Mouse (Mus musculus) mature B cell (primary cell): ENCODE measurements around the gene Cul7.

Experiments used
- in situ Hi-C: fragments of 300-500 bp; cut with MboI; formaldehyde crosslinking; loops from 2 replicates; pipeline ENCODE4 v1.14.3; 2019

The Cul7 gene

DNA sequence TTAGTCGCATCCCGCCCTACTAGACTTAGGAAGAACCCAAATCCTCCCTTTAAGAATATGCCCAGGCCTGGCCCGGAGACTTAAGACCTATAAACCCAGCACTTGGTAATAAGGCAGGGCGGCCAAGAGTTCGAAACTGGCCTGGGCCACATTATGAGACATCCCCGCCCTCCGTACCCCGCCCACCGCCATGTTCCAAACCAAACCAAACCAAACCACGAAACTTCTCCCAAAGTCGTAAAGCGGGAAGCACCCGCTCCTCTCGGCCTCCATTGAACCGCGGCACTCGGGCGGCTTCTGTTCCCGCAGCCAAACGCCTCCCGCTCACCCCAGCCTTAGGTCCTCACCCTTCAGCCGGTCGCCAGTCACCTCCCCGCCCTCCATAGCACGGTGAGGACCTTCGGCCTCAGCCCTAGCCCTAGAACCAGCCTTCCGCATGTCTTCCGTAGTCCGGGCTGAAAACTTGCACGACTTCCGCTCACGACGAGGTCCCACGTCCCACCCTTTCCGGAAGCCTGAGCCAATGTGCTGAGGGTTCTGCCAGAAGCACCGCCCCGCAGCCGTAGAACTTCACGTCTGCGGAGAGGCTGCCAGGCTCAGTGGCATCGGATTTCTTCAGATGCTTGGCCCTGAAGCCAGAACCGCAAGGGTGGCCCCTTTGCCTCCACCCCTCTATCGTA lies 23.9 kb downstream of the Cul7 start, which contains the start of gene Rrp36:
TSS of gene Rrp36 (minus strand) at position 503 of the 680 bp plus-strand sequence.
- in situ Hi-C loops: no loop called here

DNA sequence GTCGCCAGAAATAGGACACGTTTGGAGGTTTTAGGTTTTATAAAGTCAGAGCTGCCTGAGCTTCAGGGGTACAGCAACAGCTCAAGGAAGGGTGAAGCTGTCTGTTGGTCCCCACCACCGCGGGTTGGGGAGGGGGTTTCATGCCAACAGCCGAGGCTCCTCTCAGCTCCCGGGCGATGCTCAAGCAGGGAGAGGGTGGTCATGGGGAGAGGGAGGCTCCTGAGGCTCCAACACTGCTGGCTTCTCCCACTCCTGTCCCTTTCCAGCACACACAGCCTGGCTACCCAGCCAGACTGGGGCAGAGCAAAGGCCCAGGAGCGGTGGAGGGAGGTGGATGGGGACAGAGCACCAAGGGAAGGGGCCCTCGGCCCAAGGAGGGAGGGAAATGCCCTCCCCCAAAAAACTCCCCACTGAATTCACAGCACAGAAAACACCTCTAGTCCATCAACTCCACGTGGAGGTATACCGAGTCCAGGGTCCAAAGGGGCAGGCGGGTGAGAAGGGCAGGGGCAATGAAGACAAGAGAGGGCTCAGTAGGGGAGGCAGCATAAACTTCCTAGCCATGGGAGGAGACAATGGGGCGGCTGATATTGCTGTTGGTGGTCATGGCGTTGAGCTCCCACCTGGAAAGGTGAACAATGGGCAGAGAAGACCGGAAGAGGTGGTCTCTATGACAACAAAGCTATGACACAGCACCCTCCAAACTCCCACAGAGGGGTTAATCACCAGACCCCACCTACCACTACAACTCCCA lies 24.6 kb downstream of the Cul7 start:
- in situ Hi-C loops: no loop called here

DNA sequence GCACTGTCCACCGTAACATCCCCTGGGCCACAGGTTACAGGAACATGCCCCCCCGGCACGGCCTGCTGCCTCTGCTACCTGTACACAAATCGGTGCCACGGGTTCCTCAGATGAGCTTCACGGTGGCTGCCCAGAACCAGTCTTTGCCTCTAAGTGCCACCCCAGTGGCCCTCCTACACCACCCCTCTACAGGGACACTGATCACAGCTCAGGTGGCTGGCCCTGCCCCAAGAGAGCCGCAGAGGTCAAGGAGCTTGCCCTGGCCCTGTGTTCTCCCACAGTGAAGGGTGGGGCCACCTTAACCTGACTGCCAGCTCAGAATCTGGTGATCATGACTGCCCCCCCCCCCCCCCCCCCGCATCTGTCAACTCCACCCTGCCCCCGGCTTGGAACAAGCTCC lies 28.3 kb downstream of the Cul7 start, which contains the start of gene Mea1:
TSS of gene Mea1 (plus strand) at position 378 of the 400 bp plus-strand sequence.
- in situ Hi-C loops: no loop called here

DNA sequence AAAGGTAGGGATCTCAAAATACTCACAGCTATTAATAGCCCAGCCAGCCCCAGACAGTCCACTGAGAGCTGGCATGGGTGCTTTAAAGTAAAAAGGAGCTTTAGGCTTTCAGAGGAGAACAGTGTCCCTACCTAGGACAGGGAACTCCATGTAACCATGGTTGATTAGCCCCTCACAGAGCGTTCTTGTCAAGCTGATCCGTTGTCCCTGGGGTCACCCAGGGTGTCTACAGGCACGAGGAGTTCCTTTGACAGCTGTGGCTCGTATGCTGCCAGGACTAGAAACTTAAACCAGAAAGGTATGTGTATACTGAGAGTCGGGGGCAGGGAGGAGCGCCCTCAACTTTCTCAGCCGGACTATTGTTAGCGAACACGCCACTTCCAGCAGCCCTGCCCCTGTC lies 28.8 kb downstream of the Cul7 start:
- in situ Hi-C loops: no loop called here

DNA sequence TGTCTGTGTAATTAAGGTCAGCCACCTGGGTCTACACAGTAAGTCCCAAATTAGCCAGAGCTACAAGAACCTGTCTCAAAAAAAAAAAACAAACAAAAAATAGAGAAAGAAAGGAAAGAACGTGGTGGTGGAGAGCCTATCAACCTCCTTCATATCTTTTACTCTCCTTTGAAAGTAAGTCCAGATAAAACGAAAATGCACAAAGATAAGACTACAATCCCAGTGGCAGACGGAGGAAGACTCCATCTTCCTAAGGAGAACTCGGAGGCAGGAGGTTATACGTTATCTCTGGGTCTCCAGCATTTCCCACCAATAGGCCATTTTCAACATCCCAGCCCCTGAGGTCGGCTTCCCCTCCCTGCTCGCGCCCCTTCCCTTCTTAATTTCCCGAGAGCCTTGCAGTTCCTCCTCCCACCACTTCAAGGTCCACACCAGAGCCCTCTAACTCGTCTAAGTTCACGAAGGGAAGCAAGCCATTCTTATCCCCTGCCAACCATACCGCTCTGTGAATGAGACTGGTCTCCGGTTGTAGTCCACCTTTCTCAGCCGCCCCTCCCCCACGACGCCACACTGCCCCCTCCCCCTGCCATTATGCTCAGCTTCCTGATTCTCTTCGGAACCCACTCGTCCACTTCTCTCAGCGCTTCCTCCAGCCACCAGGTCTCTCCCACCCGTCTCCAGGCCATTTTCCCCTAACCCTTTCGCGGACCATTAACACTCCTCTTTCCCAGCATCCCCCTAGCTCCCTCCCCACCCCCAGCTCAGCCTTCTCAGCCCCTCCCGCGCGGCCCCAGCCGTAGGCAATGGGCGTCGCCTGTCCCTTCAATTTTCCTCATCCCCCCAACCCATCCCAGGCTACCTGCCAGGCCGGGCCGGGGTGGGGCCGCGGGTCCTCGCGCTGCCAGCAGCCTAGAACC lies 30.0 kb downstream of the Cul7 start:
- in situ Hi-C loops: no loop called here

DNA sequence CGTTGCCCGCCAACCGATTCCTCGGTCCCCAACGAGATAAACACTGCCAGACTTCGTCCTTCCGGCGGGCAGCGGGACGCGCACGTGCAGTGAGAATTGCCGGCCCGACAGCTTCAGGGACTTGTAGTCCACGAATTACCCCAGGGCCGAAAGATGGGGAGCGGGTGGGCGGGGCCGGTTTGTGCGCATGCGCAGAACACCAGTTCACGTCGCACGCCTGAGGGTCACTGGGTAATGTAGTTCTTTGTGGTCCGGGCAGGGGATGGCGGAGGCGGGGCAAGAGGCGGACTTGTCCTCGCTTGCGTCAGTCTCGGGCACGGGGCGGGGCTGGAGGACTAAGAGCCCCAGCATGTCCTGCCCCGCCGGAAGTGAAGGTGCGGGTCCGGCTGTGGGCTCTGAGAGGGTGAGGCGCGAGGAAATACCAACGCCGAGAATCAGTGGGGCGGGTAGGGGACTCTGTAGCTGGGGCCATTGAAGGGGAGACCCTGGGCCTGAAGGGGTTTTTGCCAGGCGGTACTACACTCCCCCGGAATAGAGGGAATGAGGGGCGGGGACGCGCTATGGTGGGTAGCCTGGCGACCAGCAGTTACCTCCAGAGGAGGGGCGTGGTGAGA lies 30.7 kb downstream of the Cul7 start, which contains the start of gene Klhdc3:
TSS of gene Klhdc3 (minus strand) at position 155 of the 614 bp plus-strand sequence.
- in situ Hi-C loops: no loop called here

DNA sequence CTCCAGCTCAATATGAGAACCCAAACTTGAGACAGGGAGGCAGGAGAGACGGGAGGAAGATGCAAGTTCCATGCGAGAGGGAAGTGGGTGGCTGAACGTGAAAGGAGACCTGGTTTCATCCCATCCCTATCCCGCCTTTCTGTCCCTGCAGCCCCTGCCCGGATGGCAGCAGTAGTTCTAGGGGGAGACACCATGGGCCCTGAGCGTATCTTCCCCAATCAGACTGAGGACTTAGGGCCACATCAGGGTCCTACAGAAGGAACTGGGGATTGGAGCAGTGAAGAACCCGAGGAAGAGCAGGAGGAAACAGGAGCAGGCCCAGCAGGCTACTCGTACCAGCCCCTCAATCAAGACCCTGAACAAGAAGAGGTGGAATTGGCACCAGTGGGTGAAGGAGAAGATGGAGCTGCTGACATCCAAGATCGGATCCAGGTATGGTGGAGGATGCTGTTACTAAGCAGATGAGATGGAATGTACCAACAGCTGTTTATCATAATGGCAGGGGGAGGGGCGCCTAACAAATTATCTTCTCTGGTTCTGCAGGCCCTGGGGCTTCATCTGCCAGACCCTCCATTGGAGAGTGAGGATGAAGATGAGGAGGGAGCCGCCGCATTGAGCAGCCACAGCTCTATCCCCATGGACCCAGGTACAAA lies 31.5 kb downstream of the Cul7 start:
- in situ Hi-C loops: no loop called here

DNA sequence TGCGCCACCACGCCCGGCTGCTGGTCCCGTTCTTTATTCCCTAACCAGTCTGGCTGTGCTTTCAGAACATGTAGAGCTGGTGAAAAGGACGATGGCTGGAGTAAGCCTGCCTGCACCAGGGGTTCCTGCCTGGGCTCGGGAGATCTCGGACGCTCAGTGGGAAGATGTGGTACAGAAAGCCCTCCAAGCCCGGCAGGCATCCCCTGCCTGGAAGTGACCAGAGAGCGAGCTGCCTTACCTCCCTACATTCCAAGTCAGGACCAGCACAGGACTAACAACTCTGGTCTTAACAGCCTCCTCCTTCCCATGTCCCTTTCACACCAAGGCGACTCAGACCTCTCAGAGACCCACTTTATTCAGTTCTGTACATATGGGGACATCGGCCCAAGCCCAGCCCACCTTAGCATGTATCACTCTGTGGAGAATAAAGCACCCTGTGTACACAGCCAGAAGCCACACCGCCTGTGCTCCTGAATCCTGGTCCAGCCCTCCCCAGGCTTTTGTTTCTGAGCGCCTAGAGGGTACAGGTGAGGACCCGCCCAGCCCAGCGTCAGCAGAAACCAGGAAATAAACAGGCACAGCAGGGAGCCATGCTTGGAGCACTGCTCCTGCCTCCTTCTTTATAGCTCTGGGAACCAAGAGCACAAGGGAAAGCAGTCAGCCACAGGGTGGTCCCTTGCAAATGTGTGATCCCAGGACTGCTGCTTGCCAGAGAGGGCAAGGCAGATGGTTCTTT lies 32.7 kb downstream of the Cul7 start:
- in situ Hi-C loops: no loop called here

DNA sequence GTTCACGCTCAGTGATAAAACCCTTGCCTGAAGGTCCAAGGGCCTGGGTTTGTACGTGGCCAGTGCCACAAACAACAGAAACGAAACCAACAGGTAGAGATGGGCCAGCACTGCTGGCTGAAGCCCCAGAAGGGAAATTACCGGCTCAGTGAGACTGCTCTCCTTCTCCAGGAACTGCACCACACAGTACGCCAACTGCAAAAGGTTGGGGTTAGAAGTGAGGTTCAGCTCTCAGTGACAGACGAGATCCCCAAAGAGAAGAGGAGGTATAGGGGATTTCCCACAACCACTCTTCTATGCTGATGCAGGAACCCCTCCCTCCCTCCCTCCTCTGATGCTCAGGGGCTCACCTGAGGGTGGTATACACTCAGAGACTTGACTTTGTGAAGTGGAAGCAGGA lies 35.8 kb downstream of the Cul7 start:
- in situ Hi-C loops: no loop called here

DNA sequence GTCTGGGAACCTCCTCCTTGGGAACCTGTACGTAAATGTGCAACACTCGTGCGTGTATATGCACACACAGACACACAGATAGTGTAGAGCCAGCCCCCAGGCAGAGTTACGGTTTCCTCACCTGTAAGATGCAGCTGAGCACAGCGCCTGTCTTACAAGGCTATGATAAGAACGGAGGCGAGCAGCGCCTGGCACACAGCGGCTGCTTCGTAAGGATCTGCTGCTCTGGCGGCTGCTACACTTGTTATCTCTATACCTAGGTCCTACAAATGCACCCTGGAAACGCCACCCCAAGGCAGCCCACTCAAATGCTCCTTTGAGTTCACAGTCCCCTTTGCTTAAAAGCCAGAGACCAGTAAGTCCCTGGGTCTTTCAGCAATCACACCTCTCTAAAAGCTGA lies 40.5 kb downstream of the Cul7 start:
- in situ Hi-C loops: no loop called here

DNA sequence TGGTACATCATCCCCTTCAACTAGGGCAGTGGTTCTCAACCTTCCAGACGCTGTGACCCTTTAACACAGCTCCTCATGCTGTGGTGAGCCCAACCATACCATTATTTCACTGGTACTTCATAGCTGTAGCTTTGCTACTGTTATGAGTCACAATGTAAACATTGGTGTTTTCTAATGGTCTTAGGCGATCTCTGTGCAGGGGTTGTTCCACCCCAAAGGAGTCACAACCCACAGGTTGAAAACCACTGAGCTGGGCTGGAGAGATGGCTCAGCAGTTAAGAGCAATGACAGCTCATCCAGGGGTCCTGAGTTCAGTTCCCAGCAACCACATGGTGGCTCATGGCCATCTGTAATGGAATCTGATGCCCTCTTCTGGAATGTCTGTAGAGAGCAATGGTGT lies 41.3 kb downstream of the Cul7 start:
- in situ Hi-C loops: no loop called here

DNA sequence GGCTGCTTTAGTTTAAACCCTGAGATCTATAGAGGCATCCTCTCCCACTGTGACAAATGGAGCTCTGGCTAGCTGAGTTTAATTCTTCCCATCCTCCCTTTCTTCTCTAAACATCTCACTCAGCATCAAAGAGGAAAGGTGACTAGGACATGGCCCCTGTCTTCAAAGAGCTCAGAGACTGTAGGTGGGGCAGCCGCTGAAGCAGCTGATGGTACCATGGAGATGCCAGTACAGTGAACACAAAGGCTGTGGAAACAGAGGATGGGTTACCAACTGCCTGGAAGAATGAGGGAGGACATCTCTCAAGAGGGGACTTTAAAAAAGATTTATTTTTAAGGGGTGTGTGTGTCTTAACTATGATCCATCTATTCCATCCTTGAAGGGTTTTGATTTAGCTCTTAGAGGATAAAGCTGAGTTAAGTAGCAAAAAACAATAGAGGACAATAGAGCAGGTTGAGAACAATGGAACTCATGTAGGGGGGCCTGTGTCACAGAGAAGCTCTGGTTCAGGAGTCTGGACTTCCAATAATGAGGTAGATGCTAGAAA lies 44.5 kb downstream of the Cul7 start:
- in situ Hi-C loops: no loop called here

DNA sequence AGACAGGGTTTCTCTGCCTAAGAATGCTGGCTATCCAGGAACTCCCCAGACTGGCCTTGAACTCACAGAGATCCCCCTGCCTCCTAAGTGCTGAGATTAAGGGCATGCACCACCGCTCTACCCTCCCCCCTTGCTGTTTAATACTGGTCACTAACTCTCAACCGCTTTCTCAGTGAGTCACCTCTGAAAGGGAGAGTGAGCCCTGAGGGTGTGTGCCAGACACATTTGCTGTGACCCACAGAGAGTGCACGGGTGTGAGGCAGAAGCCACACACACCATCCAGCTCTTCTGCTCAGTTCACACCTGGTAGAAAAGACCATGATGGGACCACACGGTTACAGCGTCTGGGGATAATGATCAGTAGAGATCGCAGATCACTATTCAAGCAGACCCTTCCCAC lies 48.4 kb downstream of the Cul7 start:
- in situ Hi-C loops: no loop called here

DNA sequence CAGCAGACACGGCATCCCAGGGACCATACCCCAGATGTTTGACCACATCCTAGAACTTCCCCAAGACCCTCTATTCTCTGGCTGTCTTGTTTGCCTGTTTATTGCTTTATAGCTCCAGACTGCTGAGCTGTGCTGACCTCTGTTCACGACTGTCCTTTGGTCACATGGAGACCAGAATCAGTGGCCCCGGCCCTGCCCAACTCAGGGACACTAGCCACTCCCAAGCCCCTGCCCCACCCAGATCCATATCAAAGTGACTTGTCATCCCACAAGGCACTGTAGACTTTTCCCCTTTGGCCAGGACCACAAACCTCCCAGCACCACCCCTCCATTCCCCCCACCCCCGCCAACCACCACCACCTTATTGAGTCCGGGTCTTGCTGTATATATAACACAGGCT lies 49.1 kb downstream of the Cul7 start:
- in situ Hi-C loops: no loop called here

DNA sequence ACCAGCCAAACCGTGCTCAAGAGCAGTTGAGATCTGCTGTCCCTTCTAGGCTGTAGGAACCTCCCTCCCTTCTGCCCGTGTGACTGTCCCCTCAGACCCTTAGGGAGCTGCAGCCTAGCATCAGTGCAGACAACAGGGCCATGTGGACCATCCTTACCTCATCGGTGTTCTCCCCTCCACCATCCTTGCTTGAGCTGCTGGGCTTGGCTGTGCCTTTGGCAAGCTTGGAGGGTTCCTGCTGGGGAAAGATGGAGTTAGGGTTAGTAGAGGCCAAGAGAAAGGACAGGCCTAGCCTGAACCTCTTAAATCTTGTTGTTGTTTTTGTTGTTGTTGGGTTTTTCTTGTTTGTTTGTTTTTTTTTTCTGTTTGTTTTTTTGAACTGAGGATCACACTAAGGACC lies 49.8 kb downstream of the Cul7 start:
- in situ Hi-C loops: no loop called here

DNA sequence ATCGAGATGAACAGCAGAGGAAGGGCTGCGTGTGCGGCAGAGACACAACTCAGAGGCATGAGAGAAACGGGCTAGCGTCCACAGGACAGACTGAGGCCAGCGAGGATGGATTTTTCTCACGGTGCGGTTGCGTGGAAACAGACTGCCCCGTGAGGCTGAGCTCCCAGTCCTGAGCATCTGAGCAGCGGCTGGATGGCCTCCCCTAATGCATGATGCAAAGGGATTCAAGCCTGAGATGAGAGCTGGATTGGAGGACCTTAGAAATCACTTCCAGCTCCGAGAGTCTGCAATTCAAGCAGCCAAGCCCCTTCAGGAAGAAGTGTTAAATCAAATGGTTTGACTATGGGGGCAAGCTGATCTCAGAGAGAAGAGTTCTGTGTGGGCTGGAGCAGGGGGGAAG lies 51.4 kb downstream of the Cul7 start:
- in situ Hi-C loops: no loop called here

DNA sequence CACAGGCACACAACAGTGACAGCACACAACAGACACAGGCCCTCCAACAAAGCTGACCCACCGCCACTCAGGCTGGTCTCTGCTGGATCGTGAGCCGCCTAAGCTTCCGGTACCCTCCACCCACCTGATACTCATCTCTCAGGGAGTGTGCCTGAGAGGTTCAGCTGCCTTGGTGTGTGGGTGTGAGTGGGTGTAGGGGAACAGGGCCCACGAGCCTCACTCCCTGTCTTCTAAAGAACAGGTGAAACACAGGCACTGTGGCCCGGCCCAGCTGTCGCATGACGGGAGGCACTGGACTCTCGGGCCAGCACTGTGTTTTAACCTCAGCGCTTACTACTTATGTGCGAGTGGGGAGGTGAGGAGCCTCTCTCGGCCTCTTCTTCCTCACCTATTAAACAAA lies 52.0 kb downstream of the Cul7 start:
- in situ Hi-C loops: no loop called here

DNA sequence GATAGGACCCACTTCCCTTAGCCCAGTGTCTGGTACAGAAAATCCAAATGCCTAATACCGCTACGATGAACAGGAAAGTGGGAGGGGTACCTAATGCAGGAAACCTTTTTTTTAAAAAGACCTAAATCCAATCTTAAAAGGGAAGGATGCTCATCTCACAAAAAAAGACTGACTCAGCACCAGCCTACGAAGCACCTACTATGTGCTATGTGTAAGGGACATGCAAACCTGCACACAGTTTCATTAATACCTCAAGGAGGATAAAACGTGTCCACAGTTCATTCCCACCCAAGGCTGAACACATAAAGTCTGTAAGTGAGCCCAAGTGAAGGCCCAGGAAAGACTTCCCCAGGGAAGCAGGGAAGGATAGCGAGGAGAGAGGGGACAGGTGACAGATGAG lies 52.4 kb downstream of the Cul7 start:
- in situ Hi-C loops: no loop called here

DNA sequence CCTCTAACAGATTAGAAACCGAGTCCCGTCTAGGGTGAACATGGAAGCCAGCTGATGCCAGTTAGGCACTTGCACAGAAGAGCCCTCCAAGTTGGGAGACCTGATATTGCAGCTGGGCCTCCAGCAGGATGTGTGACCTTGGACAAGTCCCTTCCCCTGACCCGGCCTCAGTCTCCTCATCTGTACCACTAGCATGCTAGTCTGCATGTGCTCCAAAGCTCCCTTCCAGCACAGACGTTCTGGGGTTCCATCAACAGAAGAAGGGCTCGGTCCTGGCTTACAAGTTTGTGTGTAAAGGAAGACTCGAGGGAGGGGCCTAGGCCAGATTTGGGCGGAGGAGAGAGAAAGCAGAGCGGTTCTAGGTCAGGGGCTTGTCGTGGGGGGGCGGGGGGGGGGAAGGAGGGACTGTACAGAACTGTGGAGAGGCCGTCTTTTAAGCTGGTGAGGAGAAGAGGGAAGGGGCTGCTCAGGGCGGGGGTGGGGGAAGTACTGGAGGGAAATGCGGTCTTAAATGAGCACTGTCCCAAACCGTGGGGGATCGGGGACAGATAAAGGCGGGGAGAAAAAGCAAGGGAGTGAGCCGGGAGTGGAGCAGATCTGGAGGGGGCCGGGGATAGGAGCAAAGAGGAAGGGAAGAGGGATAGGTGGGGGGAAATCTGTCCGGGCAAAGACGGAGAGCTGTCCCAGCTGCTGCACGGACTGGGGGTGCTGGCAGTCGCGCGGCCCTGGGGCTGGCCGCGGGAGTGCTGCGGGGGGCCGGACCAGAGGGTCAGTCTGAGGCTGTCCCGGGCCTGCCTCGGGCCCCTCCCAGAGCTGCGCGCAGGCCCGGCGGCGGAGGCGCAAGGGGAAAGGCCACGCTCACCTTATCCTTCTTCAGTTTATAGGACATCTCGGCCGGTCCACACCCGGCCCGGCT lies 54.1 kb downstream of the Cul7 start:
- in situ Hi-C loops: no loop called here
